1 mouse cellular context compared by ENCODE assay signal in genomic region chr16:37539611-37540580, GRCm38 (mm10).
A peak's percentile ranks its signal among the peaks of the same experiment; 100 is the strongest.
TF ChIP-seq lines count a peak whose summit lies in the region.

Gtf2e1 (minus strand) TSS chr16:37539789.
Rabl3 (plus strand) TSS chr16:37539885.

TF ChIP-seq in CH12.LX, 34 proteins besides CTCF, POLR2A, EP300 and RAD21 (continued from another document):
- peak; percentile 75 for TF ChIP-seq TCF12 (IDR thresholded peaks at IDR 0.05; ENCODE audit: low read depth, low read length)
- peak; percentile 16; the same call in 1 of the 2 replicates for TF ChIP-seq ETS1 (conservative IDR thresholded peaks at IDR 0.05; ENCODE audit: low read depth, low read length)
- TF ChIP-seq MAZ (IDR thresholded peaks at IDR 0.05; ENCODE audit: low read depth, low read length), result peak; percentile 95
- no peak; the same call in 1 of the 2 replicates for TF ChIP-seq ZC3H11A (IDR thresholded peaks at IDR 0.05; ENCODE audit: low read depth, low read length)
- TF ChIP-seq ZMIZ1 (IDR thresholded peaks at IDR 0.05; ENCODE audit: low read depth, low read length), result peak; percentile 74
- TF ChIP-seq IRF4 (IDR thresholded peaks at IDR 0.05; ENCODE audit: low read depth, low read length), result peak; percentile 73
- TF ChIP-seq MXI1 (IDR thresholded peaks at IDR 0.05; ENCODE audit: low read depth, low read length), result peak; percentile 97
- peak; percentile 93 for TF ChIP-seq POLR2AphosphoS2 (IDR thresholded peaks at IDR 0.05; ENCODE audit: low read depth, low read length)
- no peak for TF ChIP-seq MAFK (IDR thresholded peaks at IDR 0.05; ENCODE audit: insufficient replicate concordance, low read length)
- no peak for TF ChIP-seq MEF2A (IDR thresholded peaks at IDR 0.05; ENCODE audit: borderline replicate concordance, low read depth, low read length)
- TF ChIP-seq USF1 (IDR thresholded peaks at IDR 0.05; ENCODE audit: low read depth, low read length), result no peak
- no peak for TF ChIP-seq USF2 (conservative IDR thresholded peaks at IDR 0.05; ENCODE audit: low read depth, low read length)
- peak; percentile 82 for TF ChIP-seq MAX (IDR thresholded peaks at IDR 0.05; ENCODE audit: low read length)
- no peak for TF ChIP-seq BHLHE40 (IDR thresholded peaks at IDR 0.05; ENCODE audit: low read depth, low read length)
- TF ChIP-seq SMC3 (IDR thresholded peaks at IDR 0.05; ENCODE audit: low read depth, low read length), result no peak
- peak; percentile 96 for TF ChIP-seq NELFE (IDR thresholded peaks at IDR 0.05; ENCODE audit: low read depth, low read length)
- TF ChIP-seq TBP (conservative IDR thresholded peaks at IDR 0.05; ENCODE audit: low read depth, low read length), result peak; percentile 80
- TF ChIP-seq ELF1 (IDR thresholded peaks at IDR 0.05; ENCODE audit: low read depth, low read length), result peak; percentile 91
- TF ChIP-seq CHD2 (IDR thresholded peaks at IDR 0.05; ENCODE audit: low read length), result peak; percentile 89
